Mouse (Mus musculus) olfactory bulb, adult 2 months (tissue): ENCODE data around the gene Tent4b.

Experiments used
- CTCF ChIP-seq: fragments of 200-500 bp; IDR thresholded peaks from 2 replicates; pipeline ENCODE4 v1.5.1; 2012; ENCODE audit warnings: low read depth, mild to moderate bottlenecking, low read length, moderate library complexity; ENCODE audit not compliant: insufficient read depth
- POLR2A ChIP-seq: fragments of 200-500 bp; IDR thresholded peaks from 2 replicates; pipeline ENCODE4 v1.6.1; 2012; ENCODE audit warnings: mild to moderate bottlenecking, low read depth, low read length, moderate library complexity; ENCODE audit not compliant: insufficient read depth

GRCm38 (mm10) chr8:88175264-88175663 lies 23.7 kb upstream of the Tent4b start:
- TF ChIP-seq CTCF (no peak), POLR2A (no peak)
